Mouse (Mus musculus) kidney, adult 2 months (tissue): Measurements from ENCODE around the gene Oas1c. TPM values are rescaled to one million over a fixed set of nuclear protein-coding genes. Genes with fewer than 3 reads are reported as not detected.

Source experiments
- DNase-seq: peaks from one replicate; pipeline ENCODE4 v3.0.0; 2021
- H3K27ac ChIP-seq: fragments of 200-500 bp; 2 replicates; pipeline ENCODE4 v1.5.1; 2012; ENCODE audit warnings: low read depth, low read length, control low read depth, inconsistent platforms; ENCODE audit not compliant: insufficient read depth
- H3K27me3 ChIP-seq: fragments of 200-500 bp; replicated peaks from 2 replicates; pipeline ENCODE4 v1.6.1; 2012; ENCODE audit warnings: mild to moderate bottlenecking, moderate library complexity, low read length, inconsistent platforms; ENCODE audit not compliant: control insufficient read depth, insufficient read depth
- H3K36me3 ChIP-seq: fragments of 200-500 bp; 2 replicates; pipeline ENCODE4 v1.6.1; 2012; ENCODE audit warnings: mild to moderate bottlenecking, moderate library complexity, low read length, inconsistent platforms; ENCODE audit not compliant: control insufficient read depth, insufficient read depth
- H3K4me1 ChIP-seq: fragments of 200-500 bp; 2 replicates; pipeline ENCODE4 v1.6.1; 2011; ENCODE audit warnings: low read length; ENCODE audit not compliant: control insufficient read depth, insufficient read depth
- H3K4me3 ChIP-seq: fragments of 200-500 bp; 2 replicates; pipeline ENCODE4 v1.5.1; 2011; ENCODE audit warnings: mild to moderate bottlenecking, low read depth, low read length, control low read depth; ENCODE audit not compliant: insufficient read depth
- CTCF ChIP-seq: fragments of 200-500 bp; conservative IDR thresholded peaks from 2 replicates; pipeline ENCODE4 v1.5.1; 2011; ENCODE audit warnings: low read depth, mild to moderate bottlenecking, control low read depth, low read length, moderate library complexity, mixed read lengths; ENCODE audit not compliant: insufficient read depth, insufficient read length
- POLR2A ChIP-seq: fragments of 200-500 bp; IDR thresholded peaks from one replicate; pipeline ENCODE4 v1.6.1; 2011; ENCODE audit warnings: low read depth, low read length, control low read depth
- WGBS: fragments of 180-500 bp; shearing (Covaris S2); methylation state at CpG from one replicate; pipeline ENCODE4 v1.1.7; 2018; 5-methylcytosine and 5-hydroxymethylcytosine counted together
- polyA plus RNA-seq: library from polyadenylated mRNA; depleted of rRNA; stranded (reverse); fragments of >200 nt; gene quantifications from 2 replicates; pipeline ENCODE4 v1.2.3, GENCODE M21; 2012; rRNA removed

Oas1c gene
- 2.6 TPM in 2 replicates for polyA plus RNA-seq

GRCm38 (mm10) chr5:120811951-120812819 lies at the start of gene Oas1c:
Gene Oas1c, minus strand, starts transcription at chr5:120812514.
- no peak for TF ChIP-seq CTCF
- TF ChIP-seq POLR2A, result peak; percentile 54
- Histone ChIP-seq H3K36me3 (no peaks in the 10 kb centered on the region), H3K4me1 (peaks cover 6% of the 10 kb centered on the region; the same call in 1 of the 2 replicates), H3K27me3 (no peaks in the 10 kb centered on the region), H3K4me3 (peak within 1 kb of the TSS; percentile 50), H3K27ac (peak within 1 kb of the TSS; percentile 20; the same call in 1 of the 2 replicates)
- 3% methylated on average over 18 of the region's 18 CpGs for WGBS
- DNase-seq, result peak; percentile 96

- no peak for TF ChIP-seq POLR2A
- TF ChIP-seq CTCF, result no peak
- no peaks in the 10 kb centered on the region for H3K27me3 ChIP-seq
- H3K4me1 ChIP-seq, result no peaks in the 10 kb centered on the region
- DNase-seq, result no peak
- H3K36me3 ChIP-seq, result no peaks in the 10 kb centered on the region
- H3K4me3 ChIP-seq, result no peak within 1 kb of the TSS
- WGBS, result 49% methylated on average over 4 of the region's 4 CpGs
- no peak within 1 kb of the TSS for H3K27ac ChIP-seq
These were observed 48.8 kb upstream of the Oas1c start, which contains the start of gene Oas1h for GRCm38 (mm10) chr5:120861121-120861520. Gene Oas1h, plus strand, starts transcription at chr5:120861421.

GRCm38 (mm10) chr5:120859241-120859640 lies 46.9 kb upstream of the Oas1c start:
- Histone ChIP-seq H3K4me3 (no peak overlapping the region), H3K27me3 (no peaks in the 10 kb centered on the region), H3K27ac (no peak overlapping the region), H3K4me1 (no peaks in the 10 kb centered on the region), H3K36me3 (no peaks in the 10 kb centered on the region)
- no peak for TF ChIP-seq POLR2A
- TF ChIP-seq CTCF, result no peak
- WGBS, result 80% methylated on average over 2 of the region's 2 CpGs
- no peak for DNase-seq

GRCm38 (mm10) chr5:120849601-120850136 lies 37.4 kb upstream of the Oas1c start:
- Histone ChIP-seq H3K4me3 (no peak overlapping the region), H3K27ac (no peak overlapping the region), H3K4me1 (no peaks in the 10 kb centered on the region), H3K27me3 (no peaks in the 10 kb centered on the region), H3K36me3 (no peaks in the 10 kb centered on the region)
- 66% methylated on average over 3 of the region's 3 CpGs for WGBS
- peak; percentile 40 for DNase-seq
- peak; percentile 68 for TF ChIP-seq CTCF
- TF ChIP-seq POLR2A, result no peak

GRCm38 (mm10) chr5:120847067-120847466 lies 34.8 kb upstream of the Oas1c start, which contains the start of gene Oas1f:
Gene Oas1f, plus strand, starts transcription at chr5:120847367.
- Histone ChIP-seq H3K27ac (no peak within 1 kb of the TSS), H3K36me3 (no peaks in the 10 kb centered on the region), H3K4me3 (no peak within 1 kb of the TSS), H3K27me3 (no peaks in the 10 kb centered on the region), H3K4me1 (no peaks in the 10 kb centered on the region)
- DNase-seq, result no peak
- no peak for TF ChIP-seq POLR2A
- no peak for TF ChIP-seq CTCF
- 62% methylated on average over 4 of the region's 4 CpGs for WGBS

- 57% methylated on average over 3 of the region's 3 CpGs for WGBS
- peak; percentile 30 for DNase-seq
- H3K4me3 ChIP-seq, result no peak overlapping the region
- no peaks in the 10 kb centered on the region for H3K36me3 ChIP-seq
- H3K4me1 ChIP-seq, result no peaks in the 10 kb centered on the region
- H3K27me3 ChIP-seq, result no peaks in the 10 kb centered on the region
- TF ChIP-seq CTCF (no peak), POLR2A (no peak)
- H3K27ac ChIP-seq, result no peak overlapping the region
These were observed 32.4 kb upstream of the Oas1c start for GRCm38 (mm10) chr5:120844713-120845112.

GRCm38 (mm10) chr5:120836731-120837585 lies 24.6 kb upstream of the Oas1c start:
- peak; percentile 45 for DNase-seq
- Histone ChIP-seq H3K36me3 (no peaks in the 10 kb centered on the region), H3K4me1 (no peaks in the 10 kb centered on the region), H3K27me3 (no peaks in the 10 kb centered on the region), H3K27ac (no peak overlapping the region), H3K4me3 (no peak overlapping the region)
- 15% methylated on average over 8 of the region's 8 CpGs for WGBS
- TF ChIP-seq CTCF (peak; percentile 74), POLR2A (no peak)
